In the genomic region with DNA sequence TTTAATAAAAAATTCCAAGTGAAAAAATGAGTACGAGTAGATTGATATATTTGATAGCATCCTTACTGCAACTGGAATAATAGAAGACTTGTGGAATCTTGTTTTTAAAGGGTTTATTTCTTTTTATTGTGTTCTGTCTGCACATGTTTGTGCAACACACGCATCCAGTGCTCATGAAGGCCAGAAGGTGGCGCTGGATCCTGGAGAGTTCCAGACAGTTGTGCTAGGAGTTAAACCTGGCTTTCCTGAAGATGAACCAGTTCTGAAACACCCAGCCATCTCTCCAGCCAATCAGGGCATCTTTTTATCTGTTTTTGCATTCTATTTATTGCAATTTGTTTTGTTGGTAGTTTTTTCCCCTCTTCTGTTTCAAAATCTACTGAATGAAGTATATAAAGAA, we compare ENCODE assay signal across 8 mouse cellular contexts. TPM values are rescaled to one million over a fixed set of nuclear protein-coding genes. Genes with fewer than 3 reads are reported as not detected.
DNase-seq lines count a peak whose midpoint lies in the region; ATAC-seq lines count a peak whose summit lies in the region.

No protein-coding gene starts in this region.

- DNase-seq in liver (peak; percentile 72), MEL-GATA-1-ER (ENCODE audit: extremely low read depth, low read depth) (peak; percentile 43)
- DNase-seq in c-Kit-positive CD71-negative TER-119-negative erythroid progenitor cells, embryonic 14.5 days (ENCODE audit: low read depth): peak; percentile 68
- DNase-seq in gastrocnemius, postnatal 10 days: peak; percentile 47
- peak; percentile 64 for DNase-seq in limb, embryonic 11.5 days (ENCODE audit: low spot score)
- peak; percentile 70 for DNase-seq in retina, postnatal 1 day
- no peak for DNase-seq in Muller cell, postnatal 12 days (ENCODE audit: inconsistent ontology term)

- no peaks in the 10 kb centered on the region for H3K9me3 ChIP-seq in liver, embryonic 12.5 days (replicated peaks)
- no peaks in the 10 kb centered on the region for H3K9me3 ChIP-seq in limb, embryonic 11.5 days (ENCODE audit: control insufficient read depth, low read length)

- peaks cover 19% of the 10 kb centered on the region for H3K4me1 ChIP-seq in liver, embryonic 12.5 days
- no peaks in the 10 kb centered on the region for H3K4me1 ChIP-seq in limb, embryonic 11.5 days (ENCODE audit: control insufficient read depth, insufficient read depth, low read length)

- H3K4me2 ChIP-seq in liver, embryonic 12.5 days: no peak overlapping the region
- no peak overlapping the region for H3K4me2 ChIP-seq in limb, embryonic 11.5 days (ENCODE audit: low read depth, severe bottlenecking)

- H3K36me3 ChIP-seq in liver, embryonic 12.5 days: peaks cover 7% of the 10 kb centered on the region; the same call in 1 of the 2 replicates
- no peaks in the 10 kb centered on the region for H3K36me3 ChIP-seq in limb, embryonic 11.5 days (ENCODE audit: control insufficient read depth, insufficient read depth, low read length)

- no peak overlapping the region for H3K27ac ChIP-seq in liver, embryonic 12.5 days
- H3K27ac ChIP-seq in limb, embryonic 11.5 days (replicated peaks; ENCODE audit: low read depth, low read length): no peak overlapping the region

- H3K9ac ChIP-seq in liver, embryonic 12.5 days: no peak overlapping the region
- no peak overlapping the region for H3K9ac ChIP-seq in limb, embryonic 11.5 days (ENCODE audit: low read length)

- H3K27me3 ChIP-seq in liver, embryonic 12.5 days (replicated peaks): no peaks in the 10 kb centered on the region
- no peaks in the 10 kb centered on the region for H3K27me3 ChIP-seq in limb, embryonic 11.5 days (ENCODE audit: control insufficient read depth, insufficient read depth, low read length)

- no peak overlapping the region for H3K4me3 ChIP-seq in liver, embryonic 12.5 days
- H3K4me3 ChIP-seq in limb, embryonic 11.5 days (ENCODE audit: low read depth, low read length): no peak overlapping the region

- WGBS in liver, embryonic 12.5 days (ENCODE audit: insufficient replicate concordance): 28% methylated on average over 3 of the region's 3 CpGs
- WGBS in limb, embryonic 11.5 days: 52% methylated on average over 3 of the region's 3 CpGs

- no peak for ATAC-seq in liver, embryonic 12.5 days
- no peak for ATAC-seq in limb, embryonic 11.5 days (ENCODE audit: insufficient number of reproducible peaks, low FRiP score, low TSS enrichment, low read depth)

RNA-seq across cellular contexts. Expression of a gene that starts 22.4 kb away (rescaled TPM):
- 13.3 and 16.5 TPM in 2 replicates for polyA plus RNA-seq in liver, embryonic 12.5 days (2016; fragmentation: Nextera tagmentation; extraction: Ambion mirVana)
- total RNA-seq in gastrocnemius, postnatal 10 days (2021): 10 to 100 TPM; 24.1 to 28.7 TPM
- 25.5 and 32.3 TPM in 2 replicates for polyA plus RNA-seq in limb, embryonic 11.5 days (2014; fragmentation: Nextera tagmentation; extraction: Ambion mirVana)

RNA-seq across cellular contexts. Expression of a gene that starts 22.6 kb away (rescaled TPM):
- polyA plus RNA-seq in liver, embryonic 12.5 days (2016; fragmentation: Nextera tagmentation; extraction: Ambion mirVana): 3.5 and 3.7 TPM in 2 replicates
- 1 to 10 TPM; 2.0 to 3.2 TPM for total RNA-seq in gastrocnemius, postnatal 10 days (2021)
- 6.5 and 7.2 TPM in 2 replicates for polyA plus RNA-seq in limb, embryonic 11.5 days (2014; fragmentation: Nextera tagmentation; extraction: Ambion mirVana)
